Mouse (Mus musculus): ENCODE results near the gene Sestd1. TPM values are rescaled to one million over a fixed set of nuclear protein-coding genes. Genes with fewer than 3 reads are reported as not detected.

Sestd1 gene
- total RNA-seq, 4 experiments from 2014 or later: 8.5 to 12.6 (median 10.5) TPM

GRCm38 (mm10) chr2:77175411-77175810 lies 105.0 kb downstream of the Sestd1 start:
- no peak for DNase-seq (ENCODE audit: low spot score in 2 of 2)

- peak in 1 of 2 experiments; percentile 28 for DNase-seq (ENCODE audit: low spot score in 2 of 2)
These were observed 106.1 kb downstream of the Sestd1 start for GRCm38 (mm10) chr2:77174313-77174712.

- no peak for DNase-seq (ENCODE audit: low spot score in 2 of 2)
These were observed 106.6 kb downstream of the Sestd1 start for GRCm38 (mm10) chr2:77173821-77174220.

GRCm38 (mm10) chr2:77173366-77173765 lies 107.0 kb downstream of the Sestd1 start:
- DNase-seq (ENCODE audit: low spot score in 2 of 2): no peak

- DNase-seq (ENCODE audit: low spot score in 2 of 2): no peak
These were observed 108.1 kb downstream of the Sestd1 start for GRCm38 (mm10) chr2:77172241-77172671.

GRCm38 (mm10) chr2:77171444-77172240 lies 108.8 kb downstream of the Sestd1 start:
- DNase-seq (ENCODE audit: low spot score in 2 of 2): peak; percentile 23 to 25

GRCm38 (mm10) chr2:77170633-77171105 lies 109.7 kb downstream of the Sestd1 start, which contains the start of gene Ccdc141:
TSS of gene Ccdc141 (minus strand) at chr2:77170636.
- no peak for DNase-seq (ENCODE audit: low spot score in 2 of 2)

GRCm38 (mm10) chr2:77169916-77170632 lies 110.3 kb downstream of the Sestd1 start:
- peak; percentile 23 to 32 for DNase-seq (ENCODE audit: low spot score in 2 of 2)

GRCm38 (mm10) chr2:77169218-77169617 lies 111.2 kb downstream of the Sestd1 start:
- DNase-seq (ENCODE audit: low spot score in 2 of 2): no peak

- DNase-seq (ENCODE audit: low spot score in 2 of 2): no peak
These were observed 111.6 kb downstream of the Sestd1 start for GRCm38 (mm10) chr2:77168781-77169180.

- DNase-seq (ENCODE audit: low spot score in 2 of 2): no peak
These were observed 112.2 kb downstream of the Sestd1 start for GRCm38 (mm10) chr2:77168081-77168685.

GRCm38 (mm10) chr2:77166366-77166765 lies 114.0 kb downstream of the Sestd1 start:
- DNase-seq (ENCODE audit: low spot score in 2 of 2): no peak

- DNase-seq (ENCODE audit: low spot score in 2 of 2): no peak
These were observed 115.7 kb downstream of the Sestd1 start for GRCm38 (mm10) chr2:77164662-77165061.

- DNase-seq (ENCODE audit: low spot score in 2 of 2): no peak
These were observed 117.0 kb downstream of the Sestd1 start for GRCm38 (mm10) chr2:77163381-77163780.

- DNase-seq (ENCODE audit: low spot score in 2 of 2): no peak
These were observed 118.3 kb downstream of the Sestd1 start for GRCm38 (mm10) chr2:77162135-77162534.

- no peak for DNase-seq (ENCODE audit: low spot score in 2 of 2)
These were observed 122.8 kb downstream of the Sestd1 start for GRCm38 (mm10) chr2:77157546-77157945.

- no peak for DNase-seq (ENCODE audit: low spot score in 2 of 2)
These were observed 126.3 kb downstream of the Sestd1 start for GRCm38 (mm10) chr2:77154080-77154479.

- no peak for DNase-seq (ENCODE audit: low spot score in 2 of 2)
These were observed 129.1 kb downstream of the Sestd1 start for GRCm38 (mm10) chr2:77151255-77151654.

GRCm38 (mm10) chr2:77149576-77149975 lies 130.8 kb downstream of the Sestd1 start:
- DNase-seq (ENCODE audit: low spot score in 2 of 2): no peak

GRCm38 (mm10) chr2:77148215-77148614 lies 132.2 kb downstream of the Sestd1 start:
- no peak for DNase-seq (ENCODE audit: low spot score in 2 of 2)

- DNase-seq (ENCODE audit: low spot score in 2 of 2): no peak
These were observed 133.4 kb downstream of the Sestd1 start for GRCm38 (mm10) chr2:77146968-77147367.

GRCm38 (mm10) chr2:77146291-77146690 lies 134.1 kb downstream of the Sestd1 start:
- no peak for DNase-seq (ENCODE audit: low spot score in 2 of 2)
